Mouse (Mus musculus) naive thymus-derived CD4-positive, alpha-beta T cell, adult 2 months (primary cell): ENCODE measurements at regions not wholly inside any gene's neighbourhood (a gene's known extent, or its start where the extent isn't known, plus 50 kb on each side); places are given as distances from the start of the nearest gene placed in this dataset.

Experiments used
- DNase-seq: peaks from one replicate; pipeline ENCODE4 v3.0.0-alpha.2; 2011; ENCODE audit warnings: low read depth

- DNase-seq: no peak
Measured at GRCm38 (mm10) chr4:9935949-9936348, 938.3 kb upstream of the 2610301B20Rik start.

GRCm38 (mm10) chr4:9951441-9951840, 922.9 kb upstream of the 2610301B20Rik start:
- no peak for DNase-seq

- DNase-seq: no peak
Measured at GRCm38 (mm10) chr4:9974631-9975030, 899.7 kb upstream of the 2610301B20Rik start.

GRCm38 (mm10) chr4:9981354-9982040, 892.8 kb upstream of the 2610301B20Rik start:
- no peak for DNase-seq

- no peak for DNase-seq
Measured at GRCm38 (mm10) chr4:9982786-9983525, 891.3 kb upstream of the 2610301B20Rik start.

GRCm38 (mm10) chr4:9993871-9994270, 880.4 kb upstream of the 2610301B20Rik start:
- no peak for DNase-seq

- DNase-seq: no peak
Measured at GRCm38 (mm10) chr4:9994466-9994865, 879.8 kb upstream of the 2610301B20Rik start.

- no peak for DNase-seq
Measured at GRCm38 (mm10) chr4:10030316-10030715, 844.0 kb upstream of the 2610301B20Rik start.

- no peak for DNase-seq
Measured at GRCm38 (mm10) chr4:10031764-10032163, 842.5 kb upstream of the 2610301B20Rik start.

- DNase-seq: no peak
Measured at GRCm38 (mm10) chr4:10035336-10035735, 839.0 kb upstream of the 2610301B20Rik start.

- no peak for DNase-seq
Measured at GRCm38 (mm10) chr4:10041301-10042093, 832.8 kb upstream of the 2610301B20Rik start.

- no peak for DNase-seq
Measured at GRCm38 (mm10) chr4:10048770-10049169, 825.5 kb upstream of the 2610301B20Rik start.

- no peak for DNase-seq
Measured at GRCm38 (mm10) chr4:10049411-10049810, 824.9 kb upstream of the 2610301B20Rik start.

- no peak for DNase-seq
Measured at GRCm38 (mm10) chr4:10051296-10052267, 822.7 kb upstream of the 2610301B20Rik start.

- no peak for DNase-seq
Measured at GRCm38 (mm10) chr4:10052869-10053268, 821.4 kb upstream of the 2610301B20Rik start.

- no peak for DNase-seq
Measured at GRCm38 (mm10) chr4:10072500-10073106, 801.7 kb upstream of the 2610301B20Rik start.

- DNase-seq: no peak
Measured at GRCm38 (mm10) chr4:10079565-10080169, 794.6 kb upstream of the 2610301B20Rik start.

- DNase-seq: no peak
Measured at GRCm38 (mm10) chr4:10114831-10115230, 759.5 kb upstream of the 2610301B20Rik start.

- DNase-seq: no peak
Measured at GRCm38 (mm10) chr4:10117964-10118363, 756.3 kb upstream of the 2610301B20Rik start.

GRCm38 (mm10) chr4:10124252-10124651, 750.0 kb upstream of the 2610301B20Rik start:
- no peak for DNase-seq
